Mouse (Mus musculus) CH12.LX (cell line): ENCODE data around the gene Ssh2. TPM values are rescaled to one million over a fixed set of nuclear protein-coding genes. Genes with fewer than 3 reads are reported as not detected.

Experiments
- DNase-seq: peaks from one replicate; pipeline ENCODE4 v3.0.0-alpha.2; 2013; ENCODE audit errors: extremely low read depth
- H3K27ac ChIP-seq: 2 replicates; pipeline ENCODE4 v1.5.1; 2012; ENCODE audit warnings: low read depth, mild to moderate bottlenecking, control low read depth, moderate library complexity; ENCODE audit not compliant: insufficient read depth
- H3K27me3 ChIP-seq: replicated peaks from 2 replicates; pipeline ENCODE3; 2012; ENCODE audit warnings: inconsistent platforms
- H3K36me3 ChIP-seq, 2 experiments: replicated peaks in 1 of 2; 2 replicates each; pipeline versions ENCODE3 to v1.6.1; 2012; ENCODE audit warnings: inconsistent platforms in 1 of 2, low read length in 1 of 2, mild to moderate bottlenecking in 1 of 2, mixed read lengths in 1 of 2, moderate library complexity in 1 of 2; ENCODE audit not compliant: control insufficient read depth in 1 of 2, insufficient read depth in 1 of 2
- H3K4me1 ChIP-seq, 2 experiments: 2 replicates each; pipeline ENCODE4 v1.6.1; 2012; ENCODE audit warnings: inconsistent platforms in 1 of 2, moderate library complexity in 1 of 2; ENCODE audit not compliant: insufficient read depth in 2 of 2, control insufficient read depth in 1 of 2
- H3K4me2 ChIP-seq: 2 replicates; pipeline ENCODE4 v1.6.1; 2012; ENCODE audit warnings: low read depth, mild to moderate bottlenecking, control low read depth; ENCODE audit not compliant: poor library complexity, insufficient read depth, severe bottlenecking
- H3K4me3 ChIP-seq, 3 experiments: fragments of 150-350 bp in 1 of 3; sonication (generic) in 1 of 3; replicated peaks in 1 of 3; 2 replicates each; pipeline versions ENCODE3 to v1.5.1; 2011 to 2012; ENCODE audit warnings: low read depth in 2 of 3, low read length in 2 of 3, mild to moderate bottlenecking in 2 of 3, moderate library complexity in 2 of 3, control low read depth in 1 of 3, improper control_type of control experiment in 1 of 3, inconsistent platforms in 1 of 3, mixed read lengths in 1 of 3; ENCODE audit not compliant: poor library complexity in 1 of 3
- H3K79me2 ChIP-seq: replicated peaks from 2 replicates; pipeline ENCODE4 v1.6.1; 2012; ENCODE audit warnings: mild to moderate bottlenecking, moderate library complexity; ENCODE audit not compliant: control insufficient read depth, poor library complexity, insufficient read depth, severe bottlenecking; ENCODE audit errors: extremely low read depth
- H3K9ac ChIP-seq: 2 replicates; pipeline ENCODE4 v1.6.1; 2012; ENCODE audit warnings: low read depth, mild to moderate bottlenecking, control low read depth, moderate library complexity; ENCODE audit not compliant: insufficient read depth
- H3K9me3 ChIP-seq: replicated peaks from 2 replicates; pipeline ENCODE3; 2012; ENCODE audit warnings: low read length, inconsistent platforms, mixed read lengths
- BHLHE40 ChIP-seq: IDR thresholded peaks from 2 replicates; pipeline ENCODE4 v1.6.1; 2011; ENCODE audit warnings: mild to moderate bottlenecking, low read depth, low read length, improper control_type of control experiment
- CHD1 ChIP-seq: IDR thresholded peaks from 2 replicates; pipeline ENCODE4 v1.6.1; 2012; ENCODE audit warnings: low read depth, low read length, improper control_type of control experiment, inconsistent platforms
- CHD2 ChIP-seq: IDR thresholded peaks from 2 replicates; pipeline ENCODE4 v1.6.1; 2011; ENCODE audit warnings: low read length, improper control_type of control experiment
- CTCF ChIP-seq, 2 experiments: IDR thresholded peaks in 1 of 2; conservative IDR thresholded peaks in 1 of 2; 2 replicates each; pipeline ENCODE4 v1.5.1; 2011 to 2012; ENCODE audit warnings: low read depth in 2 of 2, low read length in 2 of 2, improper control_type of control experiment in 1 of 2, inconsistent platforms in 1 of 2, mild to moderate bottlenecking in 1 of 2, moderate library complexity in 1 of 2
- E2F4 ChIP-seq: IDR thresholded peaks from 2 replicates; pipeline ENCODE4 v1.6.1; 2011; ENCODE audit warnings: low read depth, low read length, improper control_type of control experiment; ENCODE audit not compliant: insufficient replicate concordance
- ELF1 ChIP-seq: IDR thresholded peaks from 2 replicates; pipeline ENCODE4 v1.6.1; 2014; ENCODE audit warnings: low read depth, mild to moderate bottlenecking, inconsistent platforms, low read length, improper control_type of control experiment
- EP300 ChIP-seq: IDR thresholded peaks from 2 replicates; pipeline ENCODE4 v1.6.1; 2011; ENCODE audit warnings: low read length, improper control_type of control experiment
- ETS1 ChIP-seq: conservative IDR thresholded peaks from 2 replicates; pipeline ENCODE4 v1.6.1; 2012; ENCODE audit warnings: low read depth, mild to moderate bottlenecking, inconsistent platforms, low read length, improper control_type of control experiment, moderate library complexity
- GABPA ChIP-seq: IDR thresholded peaks from 2 replicates; pipeline ENCODE4 v1.6.1; 2012; ENCODE audit warnings: low read depth, low read length, improper control_type of control experiment, inconsistent platforms; ENCODE audit not compliant: insufficient replicate concordance
- HCFC1 ChIP-seq: IDR thresholded peaks from 2 replicates; pipeline ENCODE4 v1.6.1; 2012; ENCODE audit warnings: low read depth, mild to moderate bottlenecking, inconsistent platforms, low read length, improper control_type of control experiment
- IRF4 ChIP-seq: IDR thresholded peaks from 2 replicates; pipeline ENCODE4 v1.6.1; 2014; ENCODE audit warnings: low read depth, mild to moderate bottlenecking, inconsistent platforms, low read length, improper control_type of control experiment
- JUN ChIP-seq: IDR thresholded peaks from 2 replicates; pipeline ENCODE4 v1.6.1; 2011; ENCODE audit warnings: low read depth, mild to moderate bottlenecking, low read length, improper control_type of control experiment, moderate library complexity; ENCODE audit not compliant: insufficient read depth
- JUND ChIP-seq: conservative IDR thresholded peaks from 2 replicates; pipeline ENCODE4 v1.6.1; 2011; ENCODE audit warnings: low read depth, low read length, improper control_type of control experiment
- KAT2A ChIP-seq: IDR thresholded peaks from 2 replicates; pipeline ENCODE4 v1.6.1; 2012; ENCODE audit warnings: low read length, improper control_type of control experiment, inconsistent platforms; ENCODE audit not compliant: insufficient replicate concordance
- MAFK ChIP-seq: IDR thresholded peaks from 2 replicates; pipeline ENCODE4 v1.6.1; 2011; ENCODE audit warnings: low read length, improper control_type of control experiment; ENCODE audit not compliant: insufficient replicate concordance
- MAX ChIP-seq: IDR thresholded peaks from 2 replicates; pipeline ENCODE4 v1.6.1; 2011; ENCODE audit warnings: low read length, improper control_type of control experiment
- MAZ ChIP-seq: IDR thresholded peaks from 2 replicates; pipeline ENCODE4 v1.6.1; 2012; ENCODE audit warnings: low read depth, mild to moderate bottlenecking, inconsistent platforms, low read length, improper control_type of control experiment, moderate library complexity
- MEF2A ChIP-seq: IDR thresholded peaks from 2 replicates; pipeline ENCODE4 v1.6.1; 2014; ENCODE audit warnings: low read depth, mild to moderate bottlenecking, inconsistent platforms, low read length, improper control_type of control experiment, borderline replicate concordance
- MXI1 ChIP-seq: IDR thresholded peaks from 2 replicates; pipeline ENCODE4 v1.6.1; 2011; ENCODE audit warnings: mild to moderate bottlenecking, low read depth, low read length, improper control_type of control experiment
- MYC ChIP-seq: IDR thresholded peaks from 2 replicates; pipeline ENCODE4 v1.6.1; 2011; ENCODE audit warnings: low read depth, mild to moderate bottlenecking, improper control_type of control experiment, low read length
- NELFE ChIP-seq: IDR thresholded peaks from 2 replicates; pipeline ENCODE4 v1.6.1; 2011; ENCODE audit warnings: low read depth, low read length, improper control_type of control experiment
- NRF1 ChIP-seq: IDR thresholded peaks from 2 replicates; pipeline ENCODE4 v1.6.1; 2014; ENCODE audit warnings: low read depth, mild to moderate bottlenecking, inconsistent platforms, low read length, improper control_type of control experiment, moderate library complexity
- PAX5 ChIP-seq: IDR thresholded peaks from 2 replicates; pipeline ENCODE4 v1.6.1; 2012; ENCODE audit warnings: low read length, inconsistent platforms, mixed read lengths
- POLR2A ChIP-seq: IDR thresholded peaks from 2 replicates; pipeline ENCODE4 v1.6.1; 2011; ENCODE audit warnings: low read depth, mild to moderate bottlenecking, improper control_type of control experiment, low read length
- POLR2AphosphoS2 ChIP-seq: IDR thresholded peaks from 2 replicates; pipeline ENCODE4 v1.6.1; 2011; ENCODE audit warnings: low read depth, low read length, improper control_type of control experiment
- RAD21 ChIP-seq: IDR thresholded peaks from 2 replicates; pipeline ENCODE4 v1.6.1; 2011; ENCODE audit warnings: low read depth, mild to moderate bottlenecking, low read length, improper control_type of control experiment, moderate library complexity
- RCOR1 ChIP-seq: conservative IDR thresholded peaks from 2 replicates; pipeline ENCODE4 v1.6.1; 2012; ENCODE audit warnings: low read depth, mild to moderate bottlenecking, inconsistent platforms, low read length, improper control_type of control experiment
- SIN3A ChIP-seq: IDR thresholded peaks from 2 replicates; pipeline ENCODE4 v1.6.1; 2012; ENCODE audit warnings: low read length, improper control_type of control experiment, inconsistent platforms
- SMC3 ChIP-seq: IDR thresholded peaks from 2 replicates; pipeline ENCODE4 v1.6.1; 2011; ENCODE audit warnings: low read depth, low read length, improper control_type of control experiment
- TBP ChIP-seq: conservative IDR thresholded peaks from 2 replicates; pipeline ENCODE4 v1.6.1; 2011; ENCODE audit warnings: low read depth, low read length, improper control_type of control experiment
- TCF12 ChIP-seq: IDR thresholded peaks from 2 replicates; pipeline ENCODE4 v1.6.1; 2014; ENCODE audit warnings: low read depth, mild to moderate bottlenecking, inconsistent platforms, low read length, improper control_type of control experiment
- UBTF ChIP-seq: IDR thresholded peaks from 2 replicates; pipeline ENCODE4 v1.6.1; 2012; ENCODE audit warnings: low read depth, mild to moderate bottlenecking, inconsistent platforms, low read length, improper control_type of control experiment, moderate library complexity
- USF1 ChIP-seq: IDR thresholded peaks from 2 replicates; pipeline ENCODE4 v1.6.1; 2014; ENCODE audit warnings: low read depth, mild to moderate bottlenecking, inconsistent platforms, low read length, improper control_type of control experiment
- USF2 ChIP-seq: conservative IDR thresholded peaks from 2 replicates; pipeline ENCODE4 v1.6.1; 2011; ENCODE audit warnings: low read depth, low read length, improper control_type of control experiment
- ZC3H11A ChIP-seq: IDR thresholded peaks from 2 replicates; pipeline ENCODE4 v1.6.1; 2012; ENCODE audit warnings: low read depth, mild to moderate bottlenecking, inconsistent platforms, low read length, improper control_type of control experiment
- ZKSCAN1 ChIP-seq: IDR thresholded peaks from 2 replicates; pipeline ENCODE4 v1.6.1; 2012; ENCODE audit warnings: low read depth, inconsistent platforms, low read length, improper control_type of control experiment, borderline replicate concordance
- ZMIZ1 ChIP-seq: IDR thresholded peaks from 2 replicates; pipeline ENCODE4 v1.6.1; 2012; ENCODE audit warnings: low read depth, mild to moderate bottlenecking, inconsistent platforms, low read length, improper control_type of control experiment
- ZNF384 ChIP-seq: IDR thresholded peaks from 2 replicates; pipeline ENCODE4 v1.6.1; 2012; ENCODE audit warnings: low read depth, low read length, improper control_type of control experiment, inconsistent platforms
- dilution Hi-C: fragments of 300-500 bp; cut with MboI; formaldehyde crosslinking; loops from 2 replicates; pipeline ENCODE4 v1.14.3; 2020; ENCODE audit warnings: low sequenced_read_pairs; ENCODE audit not compliant: extremely low pct_unique_long_range_greater_than_20kb, extremely low pct_ligation_motif_present
- in situ Hi-C: fragments of 300-500 bp; cut with MboI; formaldehyde crosslinking; loops from 3 replicates; pipeline ENCODE4 v1.14.3; 2019; ENCODE audit warnings: low sequenced_read_pairs, low pct_ligation_motif_present, low pct_unique_long_range_greater_than_20kb, mixed read lengths
- polyA plus RNA-seq: library from polyadenylated mRNA; unstranded; fragments of >175 nt; gene quantifications from 2 replicates; pipeline ENCODE4 v1.2.1, GENCODE M21; 2012; ENCODE audit warnings: low read depth; ENCODE audit not compliant: insufficient read length
- total RNA-seq, 2 experiments: library from RNA; depleted of rRNA; stranded (reverse); fragments of 300-350 nt in 1 of 2; fragments of >200 nt in 1 of 2; gene quantifications; 2 replicates each; pipeline ENCODE4 v1.2.3; 2012 to 2014

The Ssh2 gene
- total and polyA plus RNA-seq, 3 experiments = 5.9 to 14.6 (median 6.3) TPM

- H3K27me3 ChIP-seq = no peaks in the 10 kb centered on the region
- no peaks in the 10 kb centered on the region for H3K79me2 ChIP-seq
- peaks cover 14 to 44% of the 10 kb centered on the region in 2 experiments for H3K36me3 ChIP-seq
- peak; percentile 94 for DNase-seq
- in situ Hi-C loops = loop anchor here (5.0 to 10.0 kb wide), 4 partner anchors 102 to 342 kb away; partner anchors contain the start of gene Ssh2
- peak overlapping the region; percentile 5 for H3K27ac ChIP-seq
- H3K9me3 ChIP-seq = no peaks in the 10 kb centered on the region
- peaks cover 25 to 63% of the 10 kb centered on the region in 2 experiments for H3K4me1 ChIP-seq
- TF ChIP-seq KAT2A = 0 out of 2 replicates have a peak, but pooled peaks have one; percentile 17
- peak; percentile 75 for TF ChIP-seq MYC
- no peak for TF ChIP-seq CHD1
- TF ChIP-seq RAD21 = peak; percentile 97
- no peak for TF ChIP-seq JUN
- peak; percentile 56; the same call in 1 of the 2 replicates for TF ChIP-seq MEF2A
- TF ChIP-seq MAX = peak; percentile 80
- TF ChIP-seq BHLHE40 = peak; percentile 93
- TF ChIP-seq ZC3H11A = peak; percentile 55
- TF ChIP-seq MAZ = no peak
- TF ChIP-seq NRF1 = peak; percentile 34; the same call in 1 of the 2 replicates
- 0 out of 2 replicates have a peak, but pooled peaks have one; percentile 43 for TF ChIP-seq TBP
- TF ChIP-seq SIN3A = peak; percentile 90
- TF ChIP-seq UBTF = 0 out of 2 replicates have a peak, but pooled peaks have one; percentile 51
- TF ChIP-seq ZMIZ1 = no peak
- TF ChIP-seq JUND = peak; percentile 46
- TF ChIP-seq USF1 = peak; percentile 42
- TF ChIP-seq POLR2A = 0 out of 2 replicates have a peak, but pooled peaks have one; percentile 27
- TF ChIP-seq POLR2AphosphoS2 = no peak
- no peak for TF ChIP-seq IRF4
- peak; percentile 72; the same call in 1 of the 2 replicates for TF ChIP-seq MXI1
- peak; percentile 92 to 98 for TF ChIP-seq CTCF (conservative IDR thresholded peaks at IDR 0.05 in 1 of 2, IDR thresholded peaks at IDR 0.05 in 1 of 2; ENCODE audit: low read depth in 2 of 2, low read length in 2 of 2)
- peak; percentile 35; the same call in 1 of the 2 replicates for TF ChIP-seq EP300
- TF ChIP-seq HCFC1 = no peak; the same call in 1 of the 2 replicates
- TF ChIP-seq RCOR1 = peak; percentile 16; the same call in 1 of the 2 replicates
- no peak for TF ChIP-seq ZNF384
- TF ChIP-seq MAFK = peak; percentile 95
- peak; percentile 44; the same call in 1 of the 2 replicates for TF ChIP-seq USF2
- TF ChIP-seq E2F4 = no peak
- peak; percentile 92 for TF ChIP-seq SMC3
- no peak; the same call in 1 of the 2 replicates for TF ChIP-seq CHD2
- TF ChIP-seq GABPA = peak; percentile 22; the same call in 1 of the 2 replicates
- no peak; the same call in 1 of the 2 replicates for TF ChIP-seq ELF1
- TF ChIP-seq TCF12 = peak; percentile 74; the same call in 1 of the 2 replicates
- no peak for TF ChIP-seq PAX5
- peak; percentile 74 for TF ChIP-seq ETS1
- TF ChIP-seq NELFE = peak; percentile 23; the same call in 1 of the 2 replicates
- no peak for TF ChIP-seq ZKSCAN1
- H3K4me2 ChIP-seq = peak overlapping the region; percentile 38; the same call in 1 of the 2 replicates
- dilution Hi-C loops = no loop called here
- no peak overlapping the region for H3K4me3 ChIP-seq
- H3K9ac ChIP-seq = 0 out of 2 replicates have a peak overlapping the region, but pooled peaks have one; percentile 24
Measured at GRCm38 (mm10) chr11:77446628-77447041, 230.5 kb downstream of the Ssh2 start.
